Mouse (Mus musculus) small intestine, adult 2 months (tissue): ENCODE results near the gene Plxnb1.

Source experiments
- CTCF ChIP-seq: fragments of 200-500 bp; IDR thresholded peaks from 2 replicates; pipeline ENCODE4 v1.5.1; 2012; ENCODE audit warnings: low read depth, mild to moderate bottlenecking, control low read depth, inconsistent platforms, low read length, moderate library complexity, mixed read lengths; ENCODE audit not compliant: insufficient replicate concordance, insufficient read length; ENCODE audit errors: extremely low read depth
- POLR2A ChIP-seq: fragments of 200-500 bp; IDR thresholded peaks from 2 replicates; pipeline ENCODE4 v1.6.1; 2012; ENCODE audit warnings: low read depth, mild to moderate bottlenecking, control low read depth, inconsistent platforms, low read length, moderate library complexity

DNA sequence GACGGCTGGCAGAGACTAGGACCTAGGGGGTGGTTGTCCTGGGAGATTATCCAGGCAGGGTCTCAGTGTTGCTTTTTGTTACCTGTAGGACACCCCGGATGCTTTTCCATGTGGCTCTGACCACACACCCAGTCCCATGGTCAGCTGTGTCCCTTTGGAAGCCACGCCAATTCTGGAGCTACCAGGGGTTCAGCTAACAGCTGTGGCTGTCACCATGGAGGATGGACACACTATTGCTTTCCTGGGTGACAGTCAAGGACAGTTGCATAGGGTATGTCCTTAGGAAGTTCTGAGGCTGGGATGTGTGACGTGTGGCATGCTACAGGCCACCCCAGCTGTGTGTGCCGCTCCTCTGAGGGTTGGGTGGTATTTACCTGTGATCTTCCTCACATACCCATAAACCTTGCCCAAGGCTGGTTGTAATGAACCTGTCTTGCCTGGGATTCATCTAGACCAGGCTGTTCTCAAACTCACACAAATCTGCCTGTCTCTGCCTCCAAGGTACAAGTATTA, 6.8 kb downstream of the Plxnb1 start:
- TF ChIP-seq CTCF (no peak), POLR2A (no peak)
